In the genomic region with DNA sequence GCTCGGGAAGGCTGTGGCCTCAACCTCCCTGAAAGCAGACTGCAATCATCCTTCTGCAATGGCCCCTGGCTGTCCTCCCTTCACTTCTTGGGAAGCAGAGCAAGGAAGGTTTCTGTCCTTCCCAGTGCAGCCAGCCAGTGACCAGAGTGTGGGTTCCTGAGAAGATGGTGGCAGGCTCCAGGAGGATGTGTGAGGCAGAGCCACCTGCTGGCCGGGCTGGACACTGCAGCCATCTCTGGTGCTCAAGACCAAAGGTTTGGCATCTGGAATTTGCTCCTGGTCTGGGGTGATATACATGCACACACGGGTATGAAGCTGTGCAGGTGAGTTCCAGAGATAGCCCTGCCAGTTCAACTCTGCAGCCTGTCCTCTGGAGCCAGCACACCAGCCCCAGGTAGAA, we compare ENCODE assay signal across 9 mouse cellular contexts.
A peak's percentile ranks its signal among the peaks of the same experiment; 100 is the strongest.
DNase-seq lines count a peak whose midpoint lies in the region; ATAC-seq and TF ChIP-seq lines count a peak whose summit lies in the region.
"Had no signal": no experiment of that assay in that cellular context is flagged by ENCODE, and none has a peak within 500 bp of the region (broad histone marks: within the 10 kb centered on the region; RNA-seq: fewer than 3 reads in every experiment).

No protein-coding gene starts in this region.

- WGBS in hindbrain, postnatal 0 days = 25% methylated on average over 3 of the region's 3 CpGs
- WGBS in hindbrain, embryonic 14.5 days = 22% methylated on average over 3 of the region's 3 CpGs

- no peak overlapping the region for H3K4me3 ChIP-seq in hindbrain, postnatal 0 days (ENCODE audit: low read length)
- no peak overlapping the region for H3K4me3 ChIP-seq in hindbrain, embryonic 14.5 days (replicated peaks; ENCODE audit: low read length)
- no peak overlapping the region for H3K4me3 ChIP-seq in G1E (ENCODE audit: low read depth, low read length)
- H3K4me3 ChIP-seq: embryonic facial prominence, embryonic 13.5 days had no signal

- H3K4me2 ChIP-seq in hindbrain, postnatal 0 days (ENCODE audit: low read depth, low read length) = no peak overlapping the region
- H3K4me2 ChIP-seq in hindbrain, embryonic 14.5 days (replicated peaks) = no peak overlapping the region
- H3K4me2 ChIP-seq: embryonic facial prominence, embryonic 13.5 days had no signal

- no peaks in the 10 kb centered on the region; the same call in 1 of the 2 replicates for H3K4me1 ChIP-seq in hindbrain, postnatal 0 days (ENCODE audit: insufficient read depth, low read length)
- peaks cover 13% of the 10 kb centered on the region for H3K4me1 ChIP-seq in hindbrain, embryonic 14.5 days (replicated peaks; ENCODE audit: control insufficient read depth, insufficient read depth, low read length)
- H3K4me1 ChIP-seq in G1E (ENCODE audit: insufficient read depth, low read depth, low read length) = no peaks in the 10 kb centered on the region
- H3K4me1 ChIP-seq: embryonic facial prominence, embryonic 13.5 days had no signal

- peak; percentile 63 for DNase-seq in hindbrain, postnatal 0 days (ENCODE audit: low spot score)
- no peak for DNase-seq in hindbrain, embryonic 14.5 days (ENCODE audit: low spot score)
- no peak for DNase-seq in G1E (ENCODE audit: low spot score)
- DNase-seq in c-Kit-positive CD71-positive TER-119-negative erythroid progenitor cells, embryonic 14.5 days (ENCODE audit: low read depth) = peak; percentile 6
- DNase-seq in layer of hippocampus, postnatal 14 days (ENCODE audit: low spot score in 2 of 2) = peak; percentile 18 to 36
- peak; percentile 73 for DNase-seq in lung, postnatal 36 days

- ATAC-seq in hindbrain, postnatal 0 days = no peak
- no peak for ATAC-seq in hindbrain, embryonic 14.5 days (ENCODE audit: low FRiP score)
- no peak for ATAC-seq in G1E (ENCODE audit: extremely low read depth, insufficient number of reproducible peaks, low FRiP score, poor library complexity, severe bottlenecking)
- peak; percentile 88 for ATAC-seq in frontal cortex, adult (ENCODE audit: low TSS enrichment)
- ATAC-seq in inflammation-experienced regulatory T-cells, adult 6 months = no peak

- H3K27ac ChIP-seq in hindbrain, postnatal 0 days = no peak overlapping the region
- no peak overlapping the region for H3K27ac ChIP-seq in hindbrain, embryonic 14.5 days
- H3K27ac ChIP-seq: embryonic facial prominence, embryonic 13.5 days had no signal

- no peaks in the 10 kb centered on the region for H3K36me3 ChIP-seq in hindbrain, postnatal 0 days (ENCODE audit: insufficient read depth, low read length)
- no peaks in the 10 kb centered on the region for H3K36me3 ChIP-seq in hindbrain, embryonic 14.5 days (replicated peaks; ENCODE audit: control insufficient read depth, insufficient read depth)
- H3K36me3 ChIP-seq in G1E (replicated peaks) = no peaks in the 10 kb centered on the region
- H3K36me3 ChIP-seq: embryonic facial prominence, embryonic 13.5 days had no signal

- H3K27me3 ChIP-seq in hindbrain, postnatal 0 days (ENCODE audit: insufficient read depth, low read length) = no peaks in the 10 kb centered on the region
- H3K27me3 ChIP-seq in hindbrain, embryonic 14.5 days (ENCODE audit: control insufficient read depth, insufficient read depth, low read length) = 0 out of 2 replicates have a peak, but pooled peaks cover 2% of the 10 kb centered on the region
- no peaks in the 10 kb centered on the region for H3K27me3 ChIP-seq in G1E (ENCODE audit: insufficient read depth, low read length)

- peak; percentile 80 for TF ChIP-seq CTCF in hindbrain, postnatal 0 days (IDR thresholded peaks at IDR 0.05; ENCODE audit: low read depth)
- TF ChIP-seq CTCF in G1E (IDR thresholded peaks at IDR 0.05; ENCODE audit: low read depth, low read length) = peak; percentile 35

- no peaks in the 10 kb centered on the region for H3K9me3 ChIP-seq in hindbrain, postnatal 0 days (ENCODE audit: low read length)
- H3K9me3 ChIP-seq in hindbrain, embryonic 14.5 days (ENCODE audit: control insufficient read depth, low read length) = no peaks in the 10 kb centered on the region
- peaks cover 56% of the 10 kb centered on the region for H3K9me3 ChIP-seq in G1E (replicated peaks)
- H3K9me3 ChIP-seq: embryonic facial prominence, embryonic 13.5 days had no signal

- no peak overlapping the region for H3K9ac ChIP-seq in hindbrain, postnatal 0 days (replicated peaks; ENCODE audit: low read length)
- no peak overlapping the region for H3K9ac ChIP-seq in hindbrain, embryonic 14.5 days
- H3K9ac ChIP-seq: embryonic facial prominence, embryonic 13.5 days had no signal

Comparison
In these comparisons a context has a peak if more than half of its experiments do, and no peak if none do; other contexts are left out.
1. DNase-seq: peak in hindbrain, postnatal 0 days (single experiment), c-Kit-positive CD71-positive TER-119-negative erythroid progenitor cells, embryonic 14.5 days (single experiment), layer of hippocampus, postnatal 14 days (2 of 2) and lung, postnatal 36 days (single experiment); none in hindbrain, embryonic 14.5 days (single experiment) and G1E (single experiment).